Mouse (Mus musculus) forebrain, embryonic 15.5 days (tissue): ENCODE measurements around the gene Rsbn1l. TPM values are rescaled to one million over a fixed set of nuclear protein-coding genes. Genes with fewer than 3 reads are reported as not detected.
"Not testable (repeated sequence)": the region's sequence is repeated elsewhere in the genome, so short reads cannot be mapped to it uniquely, and the experiment has no call there.

Source experiments
- ATAC-seq: fragments of 200-750 bp; cut with Nextera tagmentation; replicated peaks from 2 replicates; pipeline ENCODE4 v1.8.0; 2017; ENCODE audit warnings: mild to moderate bottlenecking, moderate TSS enrichment, moderate library complexity
- H3K27ac ChIP-seq: fragments of 300-500 bp; sonication (generic); replicated peaks from 2 replicates; pipeline ENCODE4 v1.5.1; 2015; ENCODE audit warnings: mild to moderate bottlenecking, inconsistent platforms
- H3K27me3 ChIP-seq: fragments of 300-500 bp; sonication (generic); 2 replicates; pipeline ENCODE4 v1.6.1; 2015; ENCODE audit warnings: inconsistent platforms
- H3K36me3 ChIP-seq: fragments of 300-500 bp; sonication (generic); 2 replicates; pipeline ENCODE4 v1.6.1; 2015; ENCODE audit warnings: mild to moderate bottlenecking, inconsistent platforms
- H3K4me1 ChIP-seq: fragments of 300-500 bp; sonication (generic); 2 replicates; pipeline ENCODE4 v1.6.1; 2015; ENCODE audit warnings: inconsistent platforms
- H3K4me2 ChIP-seq: fragments of 300-500 bp; sonication (generic); replicated peaks from 2 replicates; pipeline ENCODE4 v1.6.1; 2015; ENCODE audit warnings: mild to moderate bottlenecking, inconsistent platforms
- H3K4me3 ChIP-seq: fragments of 300-500 bp; sonication (generic); 2 replicates; pipeline ENCODE4 v1.5.1; 2015; ENCODE audit warnings: mild to moderate bottlenecking, inconsistent platforms
- H3K9ac ChIP-seq: fragments of 300-500 bp; sonication (generic); replicated peaks from 2 replicates; pipeline ENCODE4 v1.6.1; 2015; ENCODE audit warnings: mild to moderate bottlenecking, inconsistent platforms
- H3K9me3 ChIP-seq: fragments of 300-500 bp; sonication (generic); 2 replicates; pipeline ENCODE4 v1.6.1; 2016; ENCODE audit warnings: inconsistent platforms
- WGBS: fragments of 180-500 bp; shearing (Covaris S2); methylation state at CpG from one replicate; pipeline ENCODE4 v1.1.7; 2015; ENCODE audit warnings: mixed read lengths; 5-methylcytosine and 5-hydroxymethylcytosine counted together
- polyA plus RNA-seq: library from polyadenylated mRNA; unstranded; fragments of >200 nt; fragmentation: Nextera tagmentation; extraction: Ambion mirVana; gene quantifications from 2 replicates; pipeline ENCODE4 v1.2.1, GENCODE M21; 2015

Gene Rsbn1l
- polyA plus RNA-seq, 1 experiment from 2014 or later, result 5.9 TPM

DNA sequence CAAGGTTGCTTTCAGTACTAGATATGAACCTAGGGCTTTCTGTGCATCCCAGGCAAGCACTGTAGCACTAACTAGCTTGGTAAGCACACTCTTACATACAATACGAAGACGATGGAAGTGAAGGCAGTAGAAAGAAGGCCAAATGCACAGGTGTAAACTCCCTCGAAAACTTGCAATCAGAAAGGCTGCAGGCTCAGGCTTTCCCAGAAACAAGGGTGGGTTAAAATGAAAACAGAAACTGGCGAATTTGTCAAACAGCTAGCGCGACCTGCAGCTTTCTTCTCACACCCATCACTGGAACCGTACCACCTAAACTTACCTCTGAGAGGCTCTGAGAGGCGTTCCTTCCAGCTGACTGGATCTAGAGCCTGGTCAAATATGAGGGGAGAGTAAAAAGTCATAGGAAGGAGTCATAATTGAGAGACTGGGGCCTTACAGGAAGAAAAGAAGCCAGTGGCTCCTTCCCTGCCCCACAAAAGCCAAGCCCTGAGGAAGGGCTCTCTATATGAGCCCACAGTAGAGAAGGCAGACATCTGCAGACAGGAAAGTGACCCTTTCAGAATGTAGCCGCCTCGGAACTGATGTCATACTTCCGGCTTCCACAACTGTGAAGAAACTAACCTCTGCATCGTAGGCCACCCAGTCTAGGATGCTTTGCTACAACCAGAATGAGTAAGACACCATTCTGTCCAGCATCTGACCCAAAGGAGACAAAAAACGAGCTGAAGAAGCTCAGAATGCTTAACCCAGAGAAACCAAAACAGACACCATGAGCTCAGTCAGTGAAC lies 11.0 kb downstream of the Rsbn1l start:
- H3K4me2 ChIP-seq, result no peak overlapping the region
- WGBS, result 80% methylated on average over 13 of the region's 13 CpGs
- no peak overlapping the region for H3K27ac ChIP-seq
- no peak for ATAC-seq
- no peaks in the 10 kb centered on the region for H3K36me3 ChIP-seq
- H3K9me3 ChIP-seq, result no peaks in the 10 kb centered on the region
- H3K4me3 ChIP-seq, result no peak overlapping the region
- H3K4me1 ChIP-seq, result peaks cover 25% of the 10 kb centered on the region
- no peaks in the 10 kb centered on the region for H3K27me3 ChIP-seq
- H3K9ac ChIP-seq, result no peak overlapping the region

DNA sequence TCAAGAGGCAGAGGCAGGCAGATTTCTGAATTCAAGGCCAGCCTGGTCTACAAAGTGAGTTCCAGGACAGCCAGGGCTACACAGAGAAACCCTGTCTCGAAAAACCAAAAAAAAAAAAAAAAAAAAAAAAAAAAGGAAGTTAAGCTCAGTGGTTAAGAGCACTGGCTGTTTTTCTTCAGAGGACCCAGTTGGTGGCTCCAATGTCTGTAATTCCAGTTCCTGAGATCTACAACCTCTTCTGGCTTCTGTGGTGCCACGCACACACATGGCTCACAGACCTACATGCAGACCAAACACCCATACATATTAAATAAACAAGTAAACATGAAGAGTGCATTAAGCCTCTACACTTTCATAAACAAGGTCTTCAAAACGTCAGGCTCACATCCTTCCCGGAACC lies 12.4 kb downstream of the Rsbn1l start:
- not testable (repeated sequence) for H3K36me3 ChIP-seq, ATAC-seq, H3K27ac ChIP-seq, H3K4me3 ChIP-seq, H3K9me3 ChIP-seq, H3K9ac ChIP-seq, H3K4me2 ChIP-seq, H3K27me3 ChIP-seq
- 85% methylated on average over 4 of the region's 4 CpGs for WGBS
- peaks cover 12% of the 10 kb centered on the region for H3K4me1 ChIP-seq

DNA sequence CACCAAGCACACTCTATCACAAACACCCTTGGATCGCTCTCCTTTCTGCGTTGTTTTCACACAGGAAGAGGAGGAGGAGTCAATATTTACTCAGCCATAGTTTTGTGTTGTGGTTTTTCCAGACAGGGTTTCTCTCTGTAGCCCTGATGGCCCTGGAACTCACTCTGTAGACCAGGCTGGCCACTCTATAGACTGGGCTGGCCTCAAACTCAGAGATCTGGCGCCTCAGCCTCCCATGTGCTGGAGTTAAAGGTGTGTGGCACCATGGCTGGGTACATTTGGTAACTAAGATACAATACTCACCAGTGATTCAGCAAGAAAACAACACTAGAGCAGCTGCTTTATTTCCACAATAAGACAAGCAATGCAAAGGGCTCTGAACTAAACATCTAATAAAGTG lies 13.7 kb downstream of the Rsbn1l start:
- H3K4me2 ChIP-seq, result no peak overlapping the region
- 96% methylated on average over 3 of the region's 3 CpGs for WGBS
- H3K4me1 ChIP-seq, result peaks cover 15% of the 10 kb centered on the region
- no peak for ATAC-seq
- no peak overlapping the region for H3K27ac ChIP-seq
- H3K4me3 ChIP-seq, result no peak overlapping the region
- H3K9me3 ChIP-seq, result no peaks in the 10 kb centered on the region
- no peaks in the 10 kb centered on the region for H3K27me3 ChIP-seq
- H3K36me3 ChIP-seq, result no peaks in the 10 kb centered on the region
- H3K9ac ChIP-seq, result no peak overlapping the region

DNA sequence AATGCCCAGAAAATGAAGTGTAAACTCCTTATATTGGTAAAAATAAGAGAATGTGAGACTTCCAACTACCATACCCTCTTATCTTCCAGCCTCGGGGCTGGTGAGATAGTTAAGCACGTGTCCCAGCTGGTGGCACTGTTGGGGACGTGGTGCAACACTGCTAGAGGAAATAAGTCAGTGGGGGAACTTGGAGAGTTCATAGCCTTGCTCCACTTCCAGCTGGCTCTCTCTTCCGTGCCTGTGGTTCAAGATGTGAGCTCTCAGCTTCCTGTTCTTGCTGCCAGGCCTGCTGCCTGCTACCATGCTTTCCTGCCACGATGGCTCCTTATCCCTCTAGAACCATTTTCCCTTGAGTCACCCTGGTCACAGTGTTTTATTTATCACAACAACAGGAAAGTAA lies 15.0 kb downstream of the Rsbn1l start:
- H3K27ac ChIP-seq, result peak overlapping the region; percentile 31; the same call in 1 of the 2 replicates
- 57% methylated on average over 5 of the region's 5 CpGs for WGBS
- H3K4me3 ChIP-seq, result no peak overlapping the region
- ATAC-seq, result no peak
- no peaks in the 10 kb centered on the region for H3K36me3 ChIP-seq
- no peak overlapping the region for H3K9ac ChIP-seq
- H3K27me3 ChIP-seq, result no peaks in the 10 kb centered on the region
- no peaks in the 10 kb centered on the region for H3K9me3 ChIP-seq
- no peak overlapping the region for H3K4me2 ChIP-seq
- peaks cover 15% of the 10 kb centered on the region for H3K4me1 ChIP-seq

DNA sequence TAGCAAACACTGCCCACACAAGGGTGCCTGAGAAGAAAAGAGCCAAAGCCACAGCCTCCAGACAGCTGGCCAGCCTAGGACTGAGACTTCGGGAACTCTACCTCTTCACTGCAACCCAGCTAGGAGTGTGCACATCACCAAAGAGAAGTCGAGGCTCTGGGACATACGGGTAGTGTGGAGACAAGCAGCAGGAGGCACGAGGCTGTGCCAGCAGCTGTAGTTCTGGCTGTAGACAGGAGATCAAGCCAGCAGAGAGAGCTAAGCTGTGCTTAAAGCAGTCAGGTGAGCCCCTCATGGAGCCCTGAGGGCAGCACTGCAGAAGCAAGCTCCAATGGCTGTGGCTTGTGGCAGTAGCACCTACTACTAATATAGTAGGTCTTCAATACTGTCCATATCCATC lies 15.5 kb downstream of the Rsbn1l start:
- Histone ChIP-seq H3K4me2 (no peak overlapping the region), H3K27ac (no peak overlapping the region), H3K27me3 (no peaks in the 10 kb centered on the region), H3K4me1 (peaks cover 15% of the 10 kb centered on the region), H3K36me3 (no peaks in the 10 kb centered on the region), H3K4me3 (no peak overlapping the region), H3K9ac (no peak overlapping the region), H3K9me3 (no peaks in the 10 kb centered on the region)
- no peak for ATAC-seq
- WGBS, result 81% methylated on average over 4 of the region's 4 CpGs

DNA sequence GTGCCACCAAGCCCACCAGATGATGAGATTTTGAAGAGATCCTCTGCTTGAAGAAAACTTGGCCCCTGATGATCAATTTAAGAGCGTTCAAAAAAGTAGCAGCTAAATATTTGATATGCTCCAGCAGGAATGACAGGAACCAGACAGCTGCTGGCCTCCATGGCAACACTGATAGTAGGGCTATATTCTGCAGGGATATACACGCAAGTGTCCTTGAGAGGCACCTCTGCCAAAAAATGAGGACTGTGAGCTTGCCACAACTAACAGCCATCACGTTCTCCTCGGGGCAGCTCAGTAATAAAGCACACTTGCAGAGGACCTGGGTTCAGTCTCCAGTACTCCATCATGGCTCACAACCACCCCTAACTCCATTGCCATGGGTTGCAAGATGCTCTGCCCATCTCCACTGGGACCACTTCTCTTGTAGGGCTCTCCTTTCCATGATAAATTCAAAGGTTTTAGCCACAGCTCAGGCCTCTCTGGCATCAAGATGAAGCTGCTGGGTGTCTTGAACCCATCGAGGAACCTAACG lies 16.1 kb downstream of the Rsbn1l start:
- H3K4me1 ChIP-seq, result peaks cover 14% of the 10 kb centered on the region
- H3K27ac ChIP-seq, result no peak overlapping the region
- no peak overlapping the region for H3K4me2 ChIP-seq
- H3K9ac ChIP-seq, result no peak overlapping the region
- no peaks in the 10 kb centered on the region for H3K36me3 ChIP-seq
- 93% methylated on average over 6 of the region's 6 CpGs for WGBS
- H3K27me3 ChIP-seq, result no peaks in the 10 kb centered on the region
- H3K9me3 ChIP-seq, result no peaks in the 10 kb centered on the region
- H3K4me3 ChIP-seq, result no peak overlapping the region
- no peak for ATAC-seq

DNA sequence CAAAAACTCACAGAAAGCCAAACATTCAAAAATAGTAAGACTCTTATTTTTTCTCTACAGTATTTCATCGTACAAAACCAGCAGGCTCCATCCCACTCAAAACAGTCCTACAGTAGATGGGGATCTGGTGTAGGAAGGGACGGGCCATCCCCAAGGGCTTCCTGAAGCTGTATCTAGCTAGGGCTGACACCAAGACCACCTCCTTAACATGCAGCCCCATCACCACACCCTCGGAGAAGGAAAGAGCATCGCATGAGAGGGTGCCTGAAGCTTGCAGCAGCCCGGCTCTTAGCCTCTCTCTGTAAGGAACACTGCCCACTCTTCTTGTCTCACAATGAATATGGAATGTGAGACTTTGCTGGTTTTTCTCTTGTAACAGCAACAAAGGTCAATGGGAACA lies 17.7 kb downstream of the Rsbn1l start:
- Histone ChIP-seq H3K9ac (no peak overlapping the region), H3K4me3 (no peak overlapping the region), H3K4me2 (no peak overlapping the region), H3K27me3 (no peaks in the 10 kb centered on the region), H3K9me3 (no peaks in the 10 kb centered on the region), H3K4me1 (peaks cover 11% of the 10 kb centered on the region; the same call in 1 of the 2 replicates), H3K27ac (no peak overlapping the region), H3K36me3 (no peaks in the 10 kb centered on the region)
- no peak for ATAC-seq
- 74% methylated on average over 5 of the region's 5 CpGs for WGBS

DNA sequence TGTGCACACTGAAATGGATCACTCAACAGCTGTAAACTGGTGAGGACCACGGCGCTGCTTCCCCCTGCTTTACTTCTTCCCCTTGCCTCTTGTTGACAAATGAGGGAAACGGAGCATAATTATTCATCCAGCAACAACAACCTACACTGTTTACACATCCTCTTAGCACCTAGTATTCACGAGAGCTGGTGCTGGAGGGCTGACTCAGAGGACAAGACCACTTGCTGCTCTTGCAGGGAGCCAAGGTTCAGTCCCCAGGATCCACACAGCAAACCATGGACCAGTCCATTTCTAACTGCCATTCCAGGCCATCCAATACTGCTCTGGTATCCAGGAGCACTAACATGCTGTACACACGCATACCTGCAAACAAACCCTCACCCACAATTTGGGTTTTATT lies 20.3 kb downstream of the Rsbn1l start:
- Histone ChIP-seq H3K27ac (no peak overlapping the region), H3K9ac (no peak overlapping the region), H3K9me3 (no peaks in the 10 kb centered on the region), H3K36me3 (no peaks in the 10 kb centered on the region), H3K4me3 (no peak overlapping the region), H3K27me3 (no peaks in the 10 kb centered on the region), H3K4me2 (no peak overlapping the region), H3K4me1 (peaks cover 11% of the 10 kb centered on the region; the same call in 1 of the 2 replicates)
- ATAC-seq, result no peak
- 71% methylated on average over 5 of the region's 5 CpGs for WGBS

DNA sequence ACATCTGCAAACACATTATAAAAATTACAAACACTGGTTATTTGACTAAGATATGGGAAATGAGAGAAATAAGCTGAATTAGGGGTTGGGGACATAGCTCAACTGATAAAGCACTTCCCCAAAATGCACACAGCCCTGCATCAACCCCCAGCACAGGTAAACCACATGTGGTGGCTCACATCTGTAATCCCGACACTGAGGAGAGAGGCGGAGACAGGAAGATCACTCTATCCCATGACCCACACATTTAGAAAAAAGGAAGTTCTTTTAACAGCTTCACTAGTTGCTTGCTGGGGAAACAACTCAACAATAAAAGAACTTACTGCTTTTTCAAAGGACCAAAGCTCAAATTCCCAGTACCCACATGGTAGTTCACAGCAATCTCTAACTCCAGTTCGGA lies 23.6 kb downstream of the Rsbn1l start:
- WGBS, result 95% methylated on average over 3 of the region's 3 CpGs
- ATAC-seq, result no peak
- no peak overlapping the region for H3K27ac ChIP-seq
- H3K27me3 ChIP-seq, result no peaks in the 10 kb centered on the region
- H3K9me3 ChIP-seq, result no peaks in the 10 kb centered on the region
- no peak overlapping the region for H3K4me2 ChIP-seq
- H3K4me1 ChIP-seq, result peaks cover 11% of the 10 kb centered on the region; the same call in 1 of the 2 replicates
- H3K36me3 ChIP-seq, result no peaks in the 10 kb centered on the region
- H3K9ac ChIP-seq, result no peak overlapping the region
- H3K4me3 ChIP-seq, result no peak overlapping the region

DNA sequence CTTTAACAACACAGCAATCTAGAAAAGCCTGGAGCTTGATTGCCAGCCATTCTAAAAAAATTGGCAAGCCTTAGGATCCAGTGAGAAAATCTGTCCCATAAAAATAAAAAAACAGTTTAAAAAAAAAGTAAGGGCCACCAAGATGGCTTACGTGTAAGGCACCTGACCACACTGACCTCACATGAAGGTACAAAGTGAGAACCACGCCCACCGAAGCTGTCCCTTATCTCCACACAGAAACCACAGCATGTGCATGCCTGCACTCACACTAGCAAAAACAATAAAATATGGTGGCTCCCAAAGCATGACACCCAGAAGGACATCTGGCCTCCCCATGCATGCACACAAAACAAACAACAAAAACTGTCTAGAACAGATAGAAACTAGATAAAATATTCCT lies 24.9 kb downstream of the Rsbn1l start:
- H3K4me2 ChIP-seq, result no peak overlapping the region
- peaks cover 11% of the 10 kb centered on the region; the same call in 1 of the 2 replicates for H3K4me1 ChIP-seq
- WGBS, result 98% methylated on average over 3 of the region's 3 CpGs
- no peaks in the 10 kb centered on the region for H3K27me3 ChIP-seq
- H3K27ac ChIP-seq, result no peak overlapping the region
- ATAC-seq, result no peak
- H3K4me3 ChIP-seq, result no peak overlapping the region
- H3K9ac ChIP-seq, result no peak overlapping the region
- H3K9me3 ChIP-seq, result no peaks in the 10 kb centered on the region
- no peaks in the 10 kb centered on the region for H3K36me3 ChIP-seq

DNA sequence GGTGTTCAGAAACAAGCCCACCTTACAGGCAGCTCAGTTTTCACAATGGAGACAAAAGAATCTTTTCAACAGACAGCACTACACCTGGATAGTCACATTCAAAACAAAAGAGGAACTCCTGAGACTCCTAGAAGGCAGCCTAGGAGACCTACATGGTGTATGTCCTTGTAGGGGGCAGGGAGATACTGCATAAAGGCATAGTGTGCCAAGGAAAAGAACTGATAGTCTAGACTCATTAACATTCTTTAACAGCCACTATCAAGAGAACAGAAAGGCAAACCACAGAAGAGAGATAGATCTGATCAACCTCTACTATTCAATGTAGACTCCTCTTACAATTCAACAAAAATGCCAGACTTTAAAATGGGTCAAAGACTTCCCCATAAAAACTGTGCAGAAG lies 25.8 kb downstream of the Rsbn1l start:
- Histone ChIP-seq H3K9me3 (no peaks in the 10 kb centered on the region), H3K4me2 (no peak overlapping the region), H3K4me1 (peaks cover 11% of the 10 kb centered on the region; the same call in 1 of the 2 replicates), H3K9ac (no peak overlapping the region), H3K36me3 (no peaks in the 10 kb centered on the region), H3K27ac (no peak overlapping the region), H3K27me3 (no peaks in the 10 kb centered on the region), H3K4me3 (no peak overlapping the region)
- ATAC-seq, result no peak

DNA sequence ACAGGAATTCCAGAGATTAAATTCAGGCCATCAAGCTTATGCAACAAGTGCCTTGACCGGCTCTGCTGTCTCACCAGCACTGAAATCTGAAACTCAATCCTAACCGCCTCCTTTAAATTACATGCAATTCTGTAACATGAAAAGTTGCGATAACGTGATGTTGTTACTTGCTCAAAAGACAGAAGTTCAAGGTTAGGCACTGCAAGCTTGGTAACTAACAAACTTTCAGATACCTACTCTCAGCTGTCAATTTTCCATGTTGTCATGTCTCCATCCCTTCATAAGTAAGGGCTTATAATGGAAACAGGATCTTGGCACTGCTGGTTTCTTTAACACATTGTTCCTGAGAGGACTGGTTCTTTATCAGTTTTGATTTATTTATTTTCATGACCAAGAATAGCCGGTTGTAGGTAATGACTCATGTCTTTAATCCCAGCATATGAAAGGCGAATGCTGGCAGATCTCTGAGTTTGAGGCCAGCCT lies 26.5 kb downstream of the Rsbn1l start:
- Histone ChIP-seq H3K27me3 (no peaks in the 10 kb centered on the region), H3K27ac (no peak overlapping the region), H3K9ac (no peak overlapping the region), H3K4me1 (peaks cover 11% of the 10 kb centered on the region; the same call in 1 of the 2 replicates), H3K4me3 (no peak overlapping the region), H3K36me3 (no peaks in the 10 kb centered on the region), H3K4me2 (no peak overlapping the region), H3K9me3 (no peaks in the 10 kb centered on the region)
- ATAC-seq, result no peak
- 88% methylated on average over 6 of the region's 6 CpGs for WGBS
